Mouse (Mus musculus) adrenal gland, adult 10 weeks (tissue): ENCODE measurements around the gene Hist1h2bf. TPM values are rescaled to one million over a fixed set of nuclear protein-coding genes. Genes with fewer than 3 reads are reported as not detected.

Experiments
- polyA plus RNA-seq: library from polyadenylated mRNA; stranded (reverse); fragments of 350-450 nt; fragmentation: Illumina TruSeq; extraction: RNeasy Lipid Tissue Mini Kit (QIAGEN cat#74804); gene quantifications from one replicate; pipeline ENCODE4 v1.2.3, GENCODE M21; 2014; ENCODE audit warnings: low read depth, low replicate concordance

Gene Hist1h2bf
- polyA plus RNA-seq = not detected

GRCm38 (mm10) chr13:23573898-23574524, at the start of gene Hist1h2bf, which contains the start of gene Hist1h2ad:
Gene Hist1h2bf (minus strand): TSS chr13:23574196.
Gene Hist1h2ad (plus strand): TSS chr13:23574381.

DNA sequence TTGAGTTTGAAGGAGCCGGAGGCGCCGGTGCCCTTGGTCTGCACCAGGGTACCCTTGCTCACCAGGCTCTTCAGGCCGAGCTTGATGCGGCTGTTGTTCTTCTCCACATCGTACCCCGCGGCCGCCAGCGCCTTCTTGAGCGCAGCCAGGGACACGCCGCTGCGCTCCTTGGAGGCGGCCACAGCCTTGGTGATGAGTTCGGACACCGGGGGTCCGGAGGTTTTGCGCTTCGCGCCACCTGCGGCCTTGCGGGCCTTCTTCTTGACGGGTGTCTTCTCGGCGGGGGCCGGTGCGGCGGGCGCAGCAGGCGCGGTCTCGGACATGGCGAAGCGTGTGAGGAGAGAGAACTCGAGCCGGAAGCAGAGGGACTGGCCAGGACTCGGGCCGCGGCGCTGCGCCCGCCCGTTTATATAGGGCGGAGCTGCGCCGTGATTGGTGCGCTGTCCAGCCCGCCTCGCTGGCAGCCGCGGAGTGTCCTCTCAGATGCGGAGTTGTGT, 48.2 kb upstream of the Hist1h2bf start, which contains the start of gene Hist1h1e:
Gene Hist1h1e, minus strand, starts transcription at position 384 of the 497 bp plus-strand sequence.

GRCm38 (mm10) chr13:23620733-23621531, 46.9 kb upstream of the Hist1h2bf start, which contains the start of gene Hist1h2be:
Gene Hist1h2be (minus strand): TSS chr13:23621124.

GRCm38 (mm10) chr13:23581408-23582218, 7.6 kb upstream of the Hist1h2bf start, which contains the start of gene Hist1h4d:
Gene Hist1h4d (plus strand): TSS chr13:23581598.

DNA sequence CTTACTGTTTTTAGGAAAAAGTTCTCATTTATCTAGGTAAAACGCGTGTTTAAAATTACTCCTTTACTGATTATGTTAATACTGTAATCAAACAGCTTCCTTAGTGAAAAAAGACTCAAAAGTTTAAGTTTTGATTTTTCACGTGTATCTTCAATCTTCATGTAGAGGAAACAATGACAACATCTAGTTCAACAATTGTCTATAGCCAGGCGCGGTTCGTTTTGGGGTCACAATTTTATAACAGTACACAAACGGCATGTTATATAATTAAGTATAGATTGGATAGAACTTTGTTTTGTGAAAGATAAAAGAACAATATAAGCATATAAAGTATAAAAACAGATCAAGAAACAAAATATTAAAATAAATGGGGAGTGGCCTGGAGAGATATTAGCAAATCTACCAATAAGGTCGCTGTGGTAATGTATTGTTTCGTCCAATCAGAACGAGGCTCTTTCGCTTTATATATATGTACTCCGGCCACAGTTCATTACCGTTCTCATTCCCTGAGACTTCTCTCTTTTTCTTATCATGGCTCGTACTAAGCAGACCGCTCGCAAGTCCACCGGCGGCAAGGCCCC, 1.4 kb upstream of the Hist1h2bf start, which contains the start of gene Hist1h3d:
Gene Hist1h3d, plus strand, starts transcription at position 493 of the 581 bp plus-strand sequence.

DNA sequence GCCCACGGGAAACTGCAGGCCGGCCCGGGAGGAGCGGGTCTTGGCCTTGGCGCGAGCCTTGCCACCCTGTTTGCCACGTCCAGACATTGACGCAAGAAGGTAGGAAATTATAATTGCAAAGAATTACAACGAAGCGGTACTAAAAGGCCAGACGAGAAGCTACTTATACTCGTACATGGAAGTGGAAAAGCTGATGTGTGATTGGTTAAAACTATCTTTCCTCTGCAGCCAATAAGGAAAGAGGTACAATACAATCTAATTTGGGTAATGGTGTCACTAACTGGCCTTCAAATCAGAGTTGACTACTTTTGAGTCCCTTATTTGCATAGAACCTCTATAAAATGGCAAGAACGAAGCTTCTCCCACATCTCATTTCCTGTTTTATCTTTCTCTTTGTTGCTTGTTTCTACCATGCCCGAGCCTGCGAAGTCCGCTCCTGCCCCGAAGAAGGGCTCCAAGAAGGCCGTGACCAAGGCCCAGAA, 2.9 kb downstream of the Hist1h2bf start, which contains the start of the genes Hist1h2ae and Hist1h2bg:
Gene Hist1h2ae, minus strand, starts transcription at position 199 of the 482 bp plus-strand sequence.
Gene Hist1h2bg, plus strand, starts transcription at position 375 of the 482 bp plus-strand sequence.

GRCm38 (mm10) chr13:23561883-23562659, 11.9 kb downstream of the Hist1h2bf start, which contains the start of gene Hist1h3e:
Gene Hist1h3e (minus strand): TSS chr13:23562369.

DNA sequence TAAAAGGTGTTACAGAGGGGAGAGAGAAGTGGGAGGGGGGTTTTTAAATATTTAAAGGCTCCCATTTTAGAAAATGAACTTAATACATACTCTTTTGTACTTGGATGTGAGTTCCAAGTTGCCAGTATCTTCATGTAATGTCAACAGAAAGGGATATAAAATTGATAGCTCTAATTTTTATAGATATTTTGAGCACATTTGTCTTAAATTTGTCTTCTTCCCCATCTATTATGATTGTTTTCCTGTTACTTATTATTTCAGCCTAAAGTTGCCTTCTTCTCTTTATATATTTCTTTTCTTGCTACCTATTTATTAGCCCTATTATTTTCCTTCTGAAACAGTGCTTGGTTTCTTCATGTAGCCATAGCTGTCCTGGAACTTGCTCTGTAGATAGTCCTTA, 21.0 kb downstream of the Hist1h2bf start, which contains the start of gene Hist1h1d:
Gene Hist1h1d, plus strand, starts transcription at position 301 of the 400 bp plus-strand sequence.

DNA sequence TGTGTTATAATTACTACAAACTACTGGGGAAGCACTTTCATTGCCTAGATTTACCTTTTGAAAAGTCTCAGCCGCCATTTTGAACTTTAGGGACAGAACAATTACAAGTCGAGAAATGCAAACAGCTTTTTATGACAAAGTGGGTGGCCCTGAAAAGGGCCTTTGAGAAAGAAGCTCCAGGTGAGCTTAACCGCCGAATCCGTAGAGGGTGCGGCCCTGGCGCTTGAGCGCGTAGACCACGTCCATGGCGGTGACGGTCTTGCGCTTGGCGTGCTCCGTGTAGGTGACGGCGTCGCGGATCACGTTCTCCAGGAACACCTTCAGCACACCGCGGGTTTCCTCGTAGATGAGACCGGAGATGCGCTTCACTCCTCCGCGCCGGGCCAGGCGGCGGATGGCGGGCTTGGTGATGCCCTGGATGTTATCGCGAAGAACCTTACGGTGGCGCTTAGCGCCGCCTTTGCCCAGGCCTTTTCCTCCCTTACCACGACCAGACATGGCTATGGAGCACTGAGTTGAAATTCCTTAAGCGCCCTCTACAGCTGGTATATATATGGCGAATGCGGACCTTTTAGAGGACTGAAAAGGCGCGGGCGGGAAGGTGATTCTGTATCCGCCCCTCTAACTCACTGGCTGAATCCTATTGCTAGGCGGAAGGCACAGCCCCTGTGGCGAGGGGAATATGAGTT, 22.7 kb downstream of the Hist1h2bf start, which contains the start of gene Hist1h4f:
Gene Hist1h4f, minus strand, starts transcription at position 503 of the 689 bp plus-strand sequence.

GRCm38 (mm10) chr13:23543965-23544786, 29.8 kb downstream of the Hist1h2bf start, which contains the start of gene Hist1h3f:
Gene Hist1h3f (plus strand): TSS chr13:23544052.

GRCm38 (mm10) chr13:23542999-23543607, 30.9 kb downstream of the Hist1h2bf start, which contains the start of gene Hist1h2bh:
Gene Hist1h2bh (minus strand): TSS chr13:23543392.

GRCm38 (mm10) chr13:23535137-23536075, 38.6 kb downstream of the Hist1h2bf start, which contains the start of gene Hist1h3g:
Gene Hist1h3g (plus strand): TSS chr13:23535422.

GRCm38 (mm10) chr13:23533560-23534367, 40.2 kb downstream of the Hist1h2bf start, which contains the start of gene Hist1h2af:
Gene Hist1h2af (plus strand): TSS chr13:23533906.

GRCm38 (mm10) chr13:23530901-23531875, 42.8 kb downstream of the Hist1h2bf start, which contains the start of gene Hist1h4h:
Gene Hist1h4h (plus strand): TSS chr13:23531050.

